Comparison of ENCODE assay signal across 9 mouse cellular contexts in the genomic region with DNA sequence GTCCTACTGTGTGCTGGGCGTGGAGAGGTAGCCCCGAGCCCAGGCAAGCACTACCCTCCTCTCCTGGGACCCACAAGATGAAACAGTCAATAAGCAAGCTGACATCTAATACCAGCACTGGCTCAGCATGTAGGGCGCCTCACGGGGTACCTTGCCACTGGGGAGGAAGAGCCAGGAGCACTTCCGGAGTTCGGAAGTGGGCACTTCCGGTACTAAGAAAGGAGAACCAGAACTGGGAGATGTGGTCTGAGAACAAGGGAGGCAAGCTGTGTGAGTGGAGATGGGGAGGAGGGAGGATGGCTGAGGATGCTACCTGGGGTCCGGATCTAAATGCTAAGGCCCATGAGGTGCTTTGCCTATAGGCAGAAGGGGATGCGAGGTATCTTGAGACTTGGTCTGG.
A peak's percentile ranks its signal among the peaks of the same experiment; 100 is the strongest.
DNase-seq lines count a peak whose midpoint lies in the region; ATAC-seq and TF ChIP-seq lines count a peak whose summit lies in the region.
"Had no signal": no experiment of that assay in that cellular context is flagged by ENCODE, and none has a peak within 500 bp of the region (broad histone marks: within the 10 kb centered on the region; RNA-seq: fewer than 3 reads in every experiment).

No protein-coding gene starts in this region.

- no peak overlapping the region for H3K9ac ChIP-seq in heart, postnatal 0 days (replicated peaks; ENCODE audit: low read depth, low read length)
- H3K9ac ChIP-seq in heart, embryonic 12.5 days: no peak overlapping the region
- no peak overlapping the region for H3K9ac ChIP-seq in intestine, postnatal 0 days (ENCODE audit: low read depth, low read length)
- 0 out of 2 replicates have a peak overlapping the region, but pooled peaks have one; percentile 25 for H3K9ac ChIP-seq in stomach, embryonic 14.5 days (replicated peaks; ENCODE audit: low read depth, low read length)

- H3K4me3 ChIP-seq in heart, postnatal 0 days (ENCODE audit: low read depth, low read length): no peak overlapping the region
- no peak overlapping the region for H3K4me3 ChIP-seq in heart, embryonic 12.5 days
- no peak overlapping the region for H3K4me3 ChIP-seq in intestine, postnatal 0 days (ENCODE audit: low read depth, low read length)
- no peak overlapping the region for H3K4me3 ChIP-seq in stomach, embryonic 14.5 days (ENCODE audit: low read depth, low read length)
- no peak overlapping the region for H3K4me3 ChIP-seq in layer of hippocampus, adult 2 months

- TF ChIP-seq EP300 in heart, postnatal 0 days (IDR thresholded peaks at IDR 0.05; ENCODE audit: low read depth): no peak

- no peak for DNase-seq in heart, postnatal 0 days (ENCODE audit: low spot score)
- no peak for DNase-seq in lung, postnatal 4 days
- no peak for DNase-seq in layer of hippocampus, adult 2 months (ENCODE audit: low spot score in 2 of 2)
- DNase-seq in embryo, embryonic 10.5 days (ENCODE audit: low spot score): no peak

- no peaks in the 10 kb centered on the region for H3K9me3 ChIP-seq in heart, postnatal 0 days (replicated peaks; ENCODE audit: control insufficient read depth, low read length)
- no peaks in the 10 kb centered on the region for H3K9me3 ChIP-seq in heart, embryonic 12.5 days (replicated peaks)
- H3K9me3 ChIP-seq in intestine, postnatal 0 days (ENCODE audit: control insufficient read depth): no peaks in the 10 kb centered on the region
- H3K9me3 ChIP-seq in stomach, embryonic 14.5 days (ENCODE audit: control insufficient read depth, low read depth, low read length): no peaks in the 10 kb centered on the region
- H3K9me3 ChIP-seq: neural tube, embryonic 13.5 days had no signal

- H3K4me1 ChIP-seq in heart, postnatal 0 days (ENCODE audit: control insufficient read depth, insufficient read depth): peaks cover 7% of the 10 kb centered on the region
- H3K4me1 ChIP-seq in heart, embryonic 12.5 days (replicated peaks): peaks cover 10% of the 10 kb centered on the region
- H3K4me1 ChIP-seq in intestine, postnatal 0 days (replicated peaks; ENCODE audit: control insufficient read depth, insufficient read depth, low read length): no peaks in the 10 kb centered on the region
- H3K4me1 ChIP-seq in stomach, embryonic 14.5 days (ENCODE audit: control insufficient read depth, insufficient read depth, low read length): no peaks in the 10 kb centered on the region

- no peaks in the 10 kb centered on the region for H3K36me3 ChIP-seq in heart, postnatal 0 days (replicated peaks; ENCODE audit: control insufficient read depth, insufficient read depth, low read length)
- no peaks in the 10 kb centered on the region for H3K36me3 ChIP-seq in heart, embryonic 12.5 days
- H3K36me3 ChIP-seq in intestine, postnatal 0 days (ENCODE audit: control insufficient read depth, insufficient read depth): no peaks in the 10 kb centered on the region
- H3K36me3 ChIP-seq in stomach, embryonic 14.5 days (ENCODE audit: control insufficient read depth, insufficient read depth, low read length): no peaks in the 10 kb centered on the region
- H3K36me3 ChIP-seq: neural tube, embryonic 13.5 days had no signal

- peak overlapping the region; percentile 62; the same call in 1 of the 2 replicates for H3K4me2 ChIP-seq in heart, postnatal 0 days (ENCODE audit: low read depth, low read length)
- H3K4me2 ChIP-seq in heart, embryonic 12.5 days: no peak overlapping the region
- peak overlapping the region; percentile 67; the same call in 1 of the 2 replicates for H3K4me2 ChIP-seq in intestine, postnatal 0 days (replicated peaks; ENCODE audit: low read depth)
- peak overlapping the region; percentile 40; the same call in 1 of the 2 replicates for H3K4me2 ChIP-seq in stomach, embryonic 14.5 days (replicated peaks; ENCODE audit: low read depth, low read length)

- 53% methylated on average over 9 of the region's 9 CpGs for WGBS in heart, postnatal 0 days
- 52% methylated on average over 9 of the region's 9 CpGs for WGBS in heart, embryonic 12.5 days
- 66% methylated on average over 9 of the region's 9 CpGs for WGBS in intestine, postnatal 0 days
- WGBS in stomach, embryonic 14.5 days: 56% methylated on average over 9 of the region's 9 CpGs

- no peak for TF ChIP-seq CTCF in heart, postnatal 0 days (IDR thresholded peaks at IDR 0.05; ENCODE audit: low read depth)
- no peak for TF ChIP-seq CTCF in intestine, postnatal 0 days (IDR thresholded peaks at IDR 0.05; ENCODE audit: low read depth)
- no peak for TF ChIP-seq CTCF in layer of hippocampus, adult 2 months (conservative IDR thresholded peaks at IDR 0.05)

- peaks cover 39% of the 10 kb centered on the region for H3K27me3 ChIP-seq in heart, postnatal 0 days (ENCODE audit: control insufficient read depth, insufficient read depth, low read length)
- H3K27me3 ChIP-seq in heart, embryonic 12.5 days (replicated peaks): peaks cover 82% of the 10 kb centered on the region
- H3K27me3 ChIP-seq in intestine, postnatal 0 days (replicated peaks; ENCODE audit: control insufficient read depth, insufficient read depth, low read length): no peaks in the 10 kb centered on the region
- H3K27me3 ChIP-seq in stomach, embryonic 14.5 days (ENCODE audit: control insufficient read depth, insufficient read depth, low read length): no peaks in the 10 kb centered on the region

- ATAC-seq in heart, postnatal 0 days (ENCODE audit: insufficient read depth, low read depth): no peak
- ATAC-seq in heart, embryonic 12.5 days (ENCODE audit: insufficient number of reproducible peaks, low FRiP score): no peak
- peak; percentile 53 for ATAC-seq in CD4-positive, CD25-positive, alpha-beta regulatory T cell, adult 4 months
- ATAC-seq in intestine, postnatal 0 days: peak; percentile 7; the same call in 1 of the 2 replicates
- ATAC-seq in stomach, embryonic 14.5 days (ENCODE audit: insufficient number of reproducible peaks, insufficient read depth, low FRiP score, low read depth): no peak

- H3K27ac ChIP-seq in heart, postnatal 0 days (ENCODE audit: low read depth): no peak overlapping the region
- H3K27ac ChIP-seq in heart, embryonic 12.5 days (ENCODE audit: poor library complexity, severe bottlenecking): no peak overlapping the region
- no peak overlapping the region for H3K27ac ChIP-seq in intestine, postnatal 0 days (ENCODE audit: low read depth, low read length)
- no peak overlapping the region for H3K27ac ChIP-seq in stomach, embryonic 14.5 days (ENCODE audit: low read length)
- H3K27ac ChIP-seq in layer of hippocampus, adult 2 months: no peak overlapping the region
- H3K27ac ChIP-seq: neural tube, embryonic 13.5 days had no signal

Comparison
In these comparisons a context has a peak if more than half of its experiments do, and no peak if none do; other contexts are left out.
1. ATAC-seq: peak in CD4-positive, CD25-positive, alpha-beta regulatory T cell, adult 4 months (single experiment) and intestine, postnatal 0 days (single experiment); none in heart, postnatal 0 days (single experiment), heart, embryonic 12.5 days (single experiment) and stomach, embryonic 14.5 days (single experiment).